Mouse (Mus musculus) cerebellum, postnatal 36 days (tissue): Measurements from ENCODE around the gene Vmn1r135.
"Not testable (repeated sequence)": the region's sequence is repeated elsewhere in the genome, so short reads cannot be mapped to it uniquely, and the experiment has no call there.

Experiments
- DNase-seq, 2 experiments: peaks; one replicate each; pipeline ENCODE4 v3.0.0; 2021 to 2022; ENCODE audit warnings: mixed read lengths in 2 of 2

The Vmn1r135 gene

DNA sequence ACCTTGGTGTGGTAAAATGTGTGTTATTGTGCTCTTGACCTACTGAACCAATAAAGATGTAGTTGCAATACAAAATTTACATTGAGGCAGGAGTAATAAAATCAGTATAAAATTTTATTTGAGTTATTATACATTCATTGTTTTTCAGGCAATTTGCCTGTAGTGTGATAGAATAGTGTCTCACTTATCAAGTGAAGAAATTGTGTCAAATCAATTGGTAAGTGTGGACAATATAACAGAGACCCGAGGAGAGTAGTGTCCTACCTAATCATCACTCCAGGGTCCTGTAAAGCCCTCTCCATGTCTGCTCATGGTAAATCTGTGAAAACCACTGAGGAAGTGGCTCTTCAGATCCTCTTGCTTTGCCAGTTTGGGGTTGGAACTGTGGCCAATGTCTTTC is at the start of gene Vmn1r135:
Gene Vmn1r135, plus strand, starts transcription at position 301 of the 400 bp plus-strand sequence.
- not testable (repeated sequence) for DNase-seq

DNA sequence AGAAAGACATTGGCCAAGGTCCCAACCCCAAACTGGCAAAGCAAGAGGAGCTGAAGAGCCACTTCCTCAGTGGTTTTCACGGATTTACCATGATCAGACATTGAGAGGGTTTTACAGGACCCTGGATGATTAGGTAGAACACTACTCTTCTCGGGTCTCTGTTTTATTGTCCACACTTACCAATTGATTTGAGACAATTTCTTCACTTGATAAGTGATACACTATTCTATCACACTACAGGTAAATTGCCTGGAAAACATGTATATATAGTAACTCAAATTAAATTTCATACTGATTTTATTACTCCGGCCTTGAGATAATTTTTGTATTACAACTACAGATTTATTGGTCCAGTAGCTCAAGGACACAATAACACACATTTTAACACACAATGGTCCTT is 35.5 kb upstream of the Vmn1r135 start, which contains the start of gene Gm4177:
Gene Gm4177, minus strand, starts transcription at position 101 of the 400 bp plus-strand sequence.
- not testable (repeated sequence) for DNase-seq

DNA sequence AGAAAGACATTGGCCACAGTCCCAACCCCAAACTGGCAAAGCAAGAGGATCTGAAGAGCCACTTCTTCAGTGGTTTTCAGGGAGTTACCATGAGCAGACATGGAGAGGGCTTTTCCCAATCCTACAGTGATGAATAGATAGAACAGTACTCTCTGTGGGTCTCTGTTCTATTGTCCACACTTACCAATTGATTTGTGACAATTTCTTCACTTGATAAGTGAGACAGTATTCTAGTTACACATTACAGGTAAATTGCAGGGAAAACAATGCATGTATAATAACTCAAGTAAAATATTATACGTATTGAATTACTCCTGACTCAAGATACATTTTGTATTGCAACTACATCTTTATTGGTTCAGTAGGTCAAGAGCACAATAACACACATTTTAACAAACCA is 12.0 kb downstream of the Vmn1r135 start, which contains the start of gene Gm5725:
Gene Gm5725, minus strand, starts transcription at position 101 of the 400 bp plus-strand sequence.
- not testable (repeated sequence) for DNase-seq
